Mouse (Mus musculus) regulatory T cell (primary cell): Measurements from ENCODE around the gene Pcsk4.

ENCODE experiments used
- in situ Hi-C: fragments of 300-600 bp; cut with MboI, MseI; formaldehyde crosslinking; loops from one replicate; pipeline ENCODE4 v1.15.1; 2025; ENCODE audit warnings: high pct_unique_total_duplicates

The Pcsk4 gene

DNA sequence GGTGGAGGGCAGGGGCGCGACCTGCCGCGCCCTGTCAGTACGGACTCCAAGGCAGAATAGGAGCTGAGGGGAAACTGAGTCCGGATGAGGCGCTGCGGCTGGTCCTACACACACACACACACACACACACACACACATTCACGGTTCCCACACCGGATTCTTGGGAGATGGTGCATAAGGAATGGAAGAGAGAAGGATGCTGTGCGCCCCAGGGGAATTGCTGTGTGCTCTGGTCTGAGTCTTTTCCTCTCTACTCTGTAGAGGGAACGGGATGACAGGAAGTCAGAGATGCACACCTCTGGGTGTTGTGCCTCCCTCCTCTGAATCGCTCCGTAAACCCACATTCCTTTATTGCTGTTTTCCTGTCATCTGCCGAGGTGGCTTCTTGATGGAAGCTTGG lies 30.0 kb downstream of the Pcsk4 start:
- in situ Hi-C loops, result no loop called here

DNA sequence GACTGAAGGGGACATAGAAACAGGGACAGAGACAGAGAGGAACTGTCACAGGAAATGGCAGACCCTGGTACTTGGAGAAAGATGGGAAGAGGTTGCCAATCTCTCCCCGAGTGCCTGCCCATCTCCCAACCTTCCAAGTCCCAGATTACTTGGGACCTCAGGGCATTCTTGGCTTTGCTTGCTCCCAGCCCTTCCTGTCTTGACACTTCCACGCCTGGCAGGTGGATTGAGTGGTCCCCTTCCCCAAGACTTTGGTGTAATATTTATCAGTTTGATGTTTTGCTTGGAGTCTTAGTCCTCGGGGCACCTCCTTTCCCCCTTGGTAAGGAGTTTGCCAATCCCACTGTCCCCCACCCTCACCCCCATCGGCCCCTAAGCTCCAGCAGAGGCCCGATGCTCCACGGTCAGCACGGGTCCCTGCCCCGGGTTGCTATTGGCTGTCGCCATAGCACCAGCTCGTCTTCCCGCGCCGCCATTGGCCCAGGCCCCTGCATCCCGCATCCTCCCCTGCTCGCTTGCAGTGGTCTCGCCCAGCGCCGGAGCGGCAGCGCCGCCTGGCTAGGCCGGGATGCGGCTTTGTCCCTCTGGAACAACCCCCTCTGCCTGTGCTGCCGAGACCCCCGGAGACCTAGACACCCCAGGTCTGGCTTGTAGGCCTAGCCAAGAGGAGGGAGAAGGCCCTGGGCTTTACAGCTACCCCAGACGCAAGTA lies 30.6 kb downstream of the Pcsk4 start:
- in situ Hi-C loops, result no loop called here

DNA sequence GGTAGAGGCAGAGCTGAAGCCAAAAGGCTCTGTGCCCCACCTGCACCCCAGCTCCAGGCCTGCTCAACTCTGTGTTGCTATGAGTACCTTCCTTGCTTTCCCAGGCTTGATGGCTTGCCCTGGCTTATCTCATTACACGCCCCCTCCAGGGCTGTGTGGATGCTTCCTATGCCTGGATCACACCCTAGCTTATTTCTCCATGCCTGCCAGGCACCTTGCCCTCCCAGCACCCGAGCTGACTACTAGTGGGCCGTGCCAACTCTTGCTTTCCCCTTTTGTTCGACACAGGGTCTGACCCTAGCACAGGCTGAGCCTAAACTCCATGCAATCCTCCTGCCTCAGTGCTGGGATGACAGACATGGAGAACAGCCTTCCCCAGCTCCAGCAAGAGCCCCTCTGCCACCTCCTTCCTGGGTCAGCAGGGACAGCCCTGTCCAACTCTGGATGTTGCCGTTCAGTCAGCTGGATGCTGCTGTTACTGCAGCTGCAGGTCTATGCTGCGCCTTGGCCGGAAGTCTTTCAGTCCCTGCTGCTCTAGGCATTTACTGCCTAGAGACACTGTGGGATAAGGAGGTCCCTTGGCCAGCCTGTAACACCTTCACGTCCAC lies 31.7 kb downstream of the Pcsk4 start:
- in situ Hi-C loops, result no loop called here

DNA sequence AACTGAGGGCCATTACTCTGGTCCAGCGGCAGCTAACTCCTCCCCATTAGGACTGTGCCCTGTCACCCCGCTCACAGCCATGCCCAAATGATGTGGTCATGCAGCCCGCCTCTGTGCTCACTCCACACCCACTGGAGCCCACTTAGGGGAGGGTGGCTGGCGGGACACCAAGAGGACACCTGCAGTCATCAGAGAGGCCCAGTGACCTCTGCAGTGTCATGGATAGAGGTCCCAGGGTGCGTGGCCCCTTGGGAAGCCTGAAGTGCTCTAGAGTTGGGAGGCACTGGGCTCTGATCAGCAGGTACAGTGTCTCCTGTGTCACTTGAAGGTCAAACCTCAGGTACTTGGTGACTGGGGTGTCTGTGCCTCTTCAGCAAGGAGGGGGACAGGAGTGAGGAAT lies 32.5 kb downstream of the Pcsk4 start:
- in situ Hi-C loops, result no loop called here

DNA sequence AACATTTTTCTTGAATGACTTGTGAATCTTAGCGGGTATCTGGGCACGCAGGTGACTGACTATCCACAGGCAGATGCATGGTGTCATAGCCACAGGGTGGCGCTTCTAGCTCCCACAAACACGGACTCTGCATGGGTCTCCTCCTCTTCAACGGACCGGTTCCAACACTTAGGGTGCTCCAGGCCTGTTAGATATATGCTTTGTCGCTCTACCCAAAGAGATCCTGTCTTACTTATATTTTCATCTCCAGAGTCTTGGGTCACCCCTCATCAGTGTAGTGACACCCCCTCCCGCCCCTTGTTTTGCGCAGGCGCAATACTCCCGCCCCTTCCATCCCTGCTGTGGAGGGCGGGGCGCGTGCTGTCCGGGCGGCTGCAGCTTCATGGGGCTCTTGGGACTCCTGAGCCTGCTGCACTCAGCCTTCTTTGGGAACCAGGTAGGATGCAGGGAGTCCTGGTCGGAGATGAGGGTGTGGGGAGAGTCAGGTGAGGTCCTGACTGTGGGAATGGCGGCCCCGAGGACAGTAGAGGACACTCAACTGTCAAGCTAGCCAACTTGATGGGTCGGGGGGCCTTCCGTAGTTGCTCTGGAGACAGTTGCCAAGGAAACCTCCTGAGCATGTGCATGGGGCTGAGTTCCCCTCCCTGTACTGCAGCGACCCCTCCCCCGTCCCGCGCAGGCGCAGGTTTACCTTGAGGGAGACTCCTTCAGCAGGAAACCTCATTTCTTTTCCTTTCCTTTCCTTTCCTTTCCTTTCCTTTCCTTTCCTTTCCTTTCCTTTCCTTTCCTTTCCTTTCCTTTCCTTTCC lies 33.5 kb downstream of the Pcsk4 start, which contains the start of gene Apc2:
Gene Apc2, plus strand, starts transcription at position 360 of the 808 bp plus-strand sequence.
- in situ Hi-C loops, result no loop called here

DNA sequence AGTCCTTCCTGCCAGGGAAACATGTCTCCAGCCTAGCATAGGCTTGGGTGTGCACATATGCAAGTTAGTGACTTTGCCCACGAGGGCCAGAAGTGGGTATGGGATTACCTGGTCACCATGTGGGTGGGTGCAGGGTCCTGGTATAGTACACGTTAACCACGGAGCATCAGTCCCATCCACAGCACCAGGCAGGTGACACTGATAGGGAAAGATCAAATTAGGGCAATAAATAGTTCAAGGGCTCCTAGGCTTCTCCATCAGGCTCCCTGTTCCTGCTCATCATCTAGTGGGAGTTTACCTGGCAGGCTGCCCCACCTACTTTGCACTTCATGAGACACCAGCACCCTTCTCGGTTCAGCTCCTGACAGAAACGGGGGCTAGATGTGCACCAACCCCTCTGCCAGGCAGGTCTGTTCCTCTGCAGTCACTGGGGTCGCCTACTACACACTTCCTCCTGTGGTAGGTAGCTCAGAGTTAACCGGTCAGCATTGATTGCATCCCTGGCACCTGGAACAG lies 34.5 kb downstream of the Pcsk4 start:
- in situ Hi-C loops, result no loop called here

DNA sequence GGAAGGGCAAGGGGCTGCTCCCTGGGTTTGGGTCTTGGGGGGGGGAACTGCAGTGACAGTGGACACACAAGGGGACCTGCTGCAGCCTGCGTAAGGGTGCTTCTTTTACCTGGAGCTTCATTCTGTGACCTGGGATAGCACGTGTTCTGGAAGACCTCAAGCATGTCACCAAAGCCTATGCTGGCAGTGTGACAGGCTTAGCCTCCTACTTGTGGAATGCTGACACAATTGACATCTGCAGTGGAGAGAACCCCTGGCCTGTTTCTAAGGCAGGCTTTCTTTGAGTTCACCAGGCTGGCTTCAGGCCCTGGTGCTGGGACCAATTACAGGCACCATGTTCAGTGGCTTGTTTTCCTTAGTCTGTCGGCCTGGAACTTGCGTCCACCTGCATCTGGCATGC lies 35.0 kb downstream of the Pcsk4 start:
- in situ Hi-C loops, result no loop called here

DNA sequence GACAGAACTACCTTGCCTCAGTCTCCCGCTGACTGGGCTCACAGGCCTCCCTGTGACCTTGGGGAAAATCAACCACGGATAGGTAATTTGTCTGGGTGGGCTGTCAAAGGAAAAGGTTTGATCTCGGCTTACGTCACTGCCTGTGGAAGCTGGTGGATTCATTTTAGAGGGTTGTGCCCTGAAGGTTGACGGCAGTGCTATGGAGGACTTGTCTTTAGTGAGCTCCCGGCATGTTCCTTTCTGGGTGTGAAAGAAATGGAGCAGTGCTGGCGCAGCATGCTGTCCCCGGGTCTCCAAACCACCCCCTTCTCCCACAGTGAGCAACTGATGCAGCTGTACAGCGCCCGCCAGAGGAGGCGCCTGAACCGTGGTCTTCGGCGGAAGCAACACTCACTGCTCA lies 36.0 kb downstream of the Pcsk4 start:
- in situ Hi-C loops, result no loop called here

DNA sequence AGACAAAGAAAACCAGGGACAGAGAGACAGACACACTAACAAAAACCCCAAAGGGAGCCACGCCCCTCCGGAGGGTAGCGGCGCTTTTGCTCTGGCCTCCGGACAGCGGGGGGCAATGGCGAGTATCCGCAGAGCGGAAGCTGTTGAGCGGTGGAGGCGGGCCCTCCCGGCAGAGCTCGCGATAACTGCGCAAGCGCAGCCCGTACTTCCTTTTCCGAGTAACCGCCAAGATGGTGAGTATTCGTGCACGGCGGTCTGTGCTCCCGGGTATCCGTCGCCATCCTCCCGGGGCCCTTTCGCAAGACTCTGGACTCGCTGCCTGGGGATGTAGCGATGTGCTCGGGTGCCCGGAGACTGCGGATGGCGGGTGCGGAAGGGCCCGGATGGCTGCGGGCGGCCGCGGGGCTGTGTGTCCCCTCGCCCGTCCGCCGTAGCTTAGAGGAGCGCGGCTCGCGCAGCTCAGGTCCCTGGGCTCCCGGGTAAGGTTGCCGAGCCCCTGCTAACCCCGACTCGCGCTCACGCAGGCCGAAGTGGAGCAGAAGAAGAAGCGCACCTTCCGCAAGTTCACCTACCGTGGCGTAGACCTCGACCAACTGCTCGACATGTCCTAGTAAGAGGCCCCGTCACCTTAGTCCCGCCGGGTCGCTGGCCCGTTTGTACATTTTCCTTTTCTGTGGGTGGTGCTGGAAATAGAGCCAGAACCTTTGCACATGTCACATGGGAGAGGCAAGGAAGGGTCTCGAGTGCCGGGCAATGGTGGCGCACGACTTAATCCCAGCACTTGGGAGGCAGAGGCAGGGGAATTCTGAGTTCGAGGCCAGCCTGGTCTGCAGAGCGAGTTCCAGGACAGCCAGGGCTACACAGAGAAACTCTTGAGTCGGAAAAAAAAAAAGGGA lies 36.8 kb downstream of the Pcsk4 start, which contains the start of gene Rps15:
Gene Rps15, plus strand, starts transcription at position 203 of the 896 bp plus-strand sequence.
- in situ Hi-C loops, result no loop called here

DNA sequence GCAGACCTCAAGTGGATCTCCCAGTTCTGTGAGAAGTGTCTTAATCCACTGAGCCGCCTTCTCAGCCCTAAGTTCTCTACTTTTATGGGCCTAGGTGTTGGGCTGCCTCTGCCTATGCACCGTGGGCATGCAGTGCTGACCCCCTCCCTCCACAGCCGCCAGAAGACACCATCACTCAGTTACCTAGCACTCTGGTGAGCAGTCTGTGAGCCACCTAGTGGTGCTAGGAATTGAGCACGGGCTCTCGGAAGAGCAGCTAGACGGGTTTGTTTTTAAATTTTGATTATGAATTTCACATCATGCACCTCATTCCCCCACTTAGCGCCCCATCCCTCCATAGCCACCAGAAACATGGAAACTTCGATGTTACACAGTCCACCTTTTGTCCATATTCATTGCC lies 40.6 kb downstream of the Pcsk4 start:
- in situ Hi-C loops, result no loop called here

DNA sequence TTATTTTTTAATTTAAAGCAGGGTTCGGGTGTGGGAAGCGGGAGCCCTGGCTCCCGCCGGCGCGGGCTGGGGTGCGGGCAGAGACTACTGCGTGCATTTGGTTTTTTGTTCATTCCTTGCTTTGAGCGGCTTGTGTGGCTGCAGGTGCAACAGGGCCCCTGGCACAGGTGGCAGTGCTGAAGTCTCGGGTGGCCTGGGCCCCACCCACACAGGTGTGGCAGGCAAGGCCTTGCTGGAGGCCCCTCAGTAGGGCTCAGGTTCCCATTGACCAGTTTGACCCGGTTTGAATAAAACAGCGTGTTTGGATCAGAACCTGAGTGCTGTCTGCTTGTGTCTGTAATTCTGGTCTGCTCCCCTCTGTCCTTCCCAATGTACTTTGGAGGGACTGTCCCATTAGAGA lies 41.2 kb downstream of the Pcsk4 start:
- in situ Hi-C loops, result no loop called here

DNA sequence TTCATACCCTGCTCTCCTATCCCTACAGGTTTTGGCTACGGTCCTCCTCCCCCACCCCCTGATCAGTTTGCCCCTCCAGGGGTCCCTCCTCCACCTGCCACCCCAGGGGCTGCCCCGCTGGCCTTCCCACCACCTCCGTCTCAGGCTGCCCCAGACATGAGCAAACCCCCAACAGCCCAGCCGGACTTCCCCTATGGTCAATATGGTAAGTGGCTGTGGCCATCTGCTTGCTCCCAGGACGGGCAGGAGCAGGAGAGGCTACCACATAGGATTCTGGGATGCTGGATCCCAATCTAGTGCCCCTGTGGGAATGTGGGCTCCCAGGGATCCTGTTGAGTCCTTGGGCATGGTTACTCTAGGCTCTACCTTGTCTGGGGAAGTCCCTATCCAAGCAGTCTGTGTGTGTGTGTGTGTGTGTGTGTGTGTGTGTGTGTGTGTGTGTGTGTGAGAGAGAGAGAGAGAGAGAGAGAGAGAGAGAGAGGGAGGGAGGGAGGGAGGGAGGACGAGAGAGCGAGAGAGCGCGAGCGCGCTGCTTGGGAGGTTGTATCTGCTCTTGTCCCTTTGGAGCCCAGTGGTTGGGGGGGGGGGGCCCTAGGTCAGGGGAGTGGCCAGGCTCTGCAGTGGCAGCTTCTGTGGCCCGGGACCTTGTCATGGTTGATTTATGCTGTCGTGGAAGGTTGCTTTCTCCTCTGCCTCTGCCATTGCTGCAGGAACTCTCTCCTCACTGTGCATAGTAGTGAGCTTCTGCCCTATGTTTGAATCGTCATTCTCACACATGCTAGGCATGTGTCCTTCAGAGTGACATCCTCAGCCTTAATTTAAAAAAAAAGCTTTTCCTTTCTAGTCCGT lies 43.9 kb downstream of the Pcsk4 start:
- in situ Hi-C loops, result no loop called here

DNA sequence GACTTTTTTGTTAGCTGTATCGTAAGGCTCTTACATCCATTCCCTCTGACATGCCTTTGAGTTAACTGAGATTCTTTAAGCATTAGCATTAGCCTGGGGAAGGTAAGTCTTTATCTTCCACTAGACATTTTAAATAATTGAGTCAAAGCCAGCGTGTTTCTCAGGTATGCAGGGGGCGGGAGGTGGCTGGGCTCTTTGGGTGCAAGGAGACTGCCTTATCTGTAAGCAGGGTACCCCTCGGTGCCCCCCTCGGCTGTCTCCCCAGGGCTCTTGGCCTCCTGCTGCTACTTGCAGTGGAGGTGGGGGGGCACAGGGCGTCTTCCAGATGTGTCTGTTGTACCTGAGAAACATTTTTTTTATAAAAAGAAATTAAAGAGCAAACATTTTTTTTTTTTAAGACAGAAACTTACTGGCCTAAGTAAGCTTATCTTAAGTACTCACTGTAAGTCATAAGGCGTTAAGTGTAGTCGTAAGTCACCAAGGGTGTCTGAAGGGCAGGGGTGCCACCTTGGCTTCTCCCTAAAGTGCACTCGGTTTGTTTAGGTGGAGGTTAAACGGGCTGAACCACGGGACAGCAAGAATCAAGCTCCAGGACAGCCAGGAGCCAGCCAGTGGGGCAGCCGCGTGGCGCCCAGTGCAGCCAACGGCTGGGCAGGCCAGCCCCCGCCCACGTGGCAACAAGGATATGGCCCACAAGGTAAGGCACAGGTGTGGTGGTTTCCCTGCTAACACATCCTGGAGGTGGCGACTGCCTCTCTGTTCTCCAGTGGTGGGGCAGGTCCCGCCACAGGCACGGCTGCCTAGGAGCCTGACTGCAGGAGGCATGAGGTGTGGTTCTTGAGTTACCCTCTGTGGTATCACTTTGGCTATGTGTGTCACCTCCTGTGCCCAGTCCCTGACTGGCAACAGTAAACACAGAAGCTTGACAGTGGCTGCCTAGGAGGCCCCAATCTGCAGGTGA lies 46.5 kb downstream of the Pcsk4 start:
- in situ Hi-C loops, result no loop called here

DNA sequence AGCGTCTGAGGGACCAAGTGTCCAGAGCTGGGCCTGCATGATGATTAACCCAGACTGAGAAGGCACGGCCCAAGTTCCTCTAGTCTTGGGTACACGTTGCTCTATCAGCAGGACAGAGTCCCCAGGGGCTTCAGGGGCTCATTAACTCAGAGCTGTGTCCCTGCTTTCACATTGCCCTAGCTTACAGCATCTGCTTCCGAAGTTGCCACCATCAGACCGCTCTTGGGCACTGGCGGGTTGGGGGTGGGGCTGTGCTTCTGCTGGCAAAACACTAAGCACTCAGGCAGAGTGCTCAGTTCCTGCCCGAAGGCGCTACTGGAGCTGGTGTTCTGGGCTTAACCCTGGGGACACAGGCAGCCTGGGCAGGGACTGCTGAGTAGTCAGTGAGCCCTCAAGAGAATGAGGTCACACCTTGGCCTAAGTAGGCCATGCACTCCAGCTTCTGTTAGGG lies 47.4 kb downstream of the Pcsk4 start:
- in situ Hi-C loops, result no loop called here

DNA sequence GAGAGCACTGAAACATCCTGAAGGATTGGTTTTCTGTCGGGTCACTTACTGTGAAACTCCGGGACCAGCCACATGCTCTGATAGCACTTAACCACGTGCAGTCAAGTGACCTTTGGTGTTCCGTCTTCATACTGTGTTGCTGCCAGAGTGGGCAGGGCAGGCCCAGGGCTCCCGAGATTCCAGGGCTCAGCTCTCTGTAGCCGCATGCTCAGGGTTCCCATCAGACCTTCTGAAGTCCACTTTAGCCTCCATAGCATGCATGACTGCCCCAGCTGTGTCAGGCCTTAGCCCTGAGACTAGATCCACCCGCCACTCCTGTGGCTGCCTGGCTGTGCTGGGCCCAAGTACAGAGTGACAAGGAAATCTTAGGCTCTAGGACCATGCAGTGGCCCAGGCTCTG lies 48.0 kb downstream of the Pcsk4 start:
- in situ Hi-C loops, result no loop called here

DNA sequence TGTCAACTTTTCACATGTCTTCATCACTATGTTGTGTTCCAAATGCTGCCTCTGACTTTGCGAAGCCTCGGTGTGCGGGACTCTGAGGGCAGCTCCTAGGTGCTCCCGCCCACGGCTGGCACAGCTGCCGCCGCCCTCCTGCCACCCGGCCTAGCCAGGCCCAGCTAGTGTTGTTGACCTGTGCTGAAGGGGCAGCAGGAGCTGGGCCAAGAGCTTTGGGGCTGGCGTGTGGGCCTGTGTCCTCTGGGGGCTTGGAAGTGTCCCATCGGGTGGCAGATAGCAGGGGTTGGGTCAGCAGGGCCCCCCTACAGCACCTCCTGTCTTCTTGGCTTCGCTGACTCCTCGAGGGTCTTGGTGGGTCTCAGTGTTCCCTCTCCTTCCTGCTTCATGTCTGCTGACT lies 50.0 kb downstream of the Pcsk4 start:
- in situ Hi-C loops, result no loop called here

DNA sequence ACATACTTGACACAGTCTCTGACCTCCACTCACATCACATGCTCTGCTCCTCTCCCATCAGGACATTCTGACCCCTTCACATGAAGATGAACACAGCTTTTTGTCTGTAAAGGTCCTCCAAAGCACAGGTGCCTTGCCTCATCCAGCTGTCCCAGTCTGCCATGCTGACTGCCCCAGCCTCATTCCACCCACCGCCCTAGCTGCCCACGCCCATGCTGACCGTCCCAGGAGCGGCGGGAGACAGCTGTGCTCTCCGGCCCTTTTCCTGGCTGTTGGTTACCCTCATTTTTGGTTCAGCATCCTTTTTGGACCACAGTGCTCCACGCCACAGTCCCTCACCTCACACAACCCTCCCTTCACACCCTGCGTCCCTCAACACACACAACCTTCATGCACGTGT lies 50.9 kb downstream of the Pcsk4 start:
- in situ Hi-C loops, result no loop called here

DNA sequence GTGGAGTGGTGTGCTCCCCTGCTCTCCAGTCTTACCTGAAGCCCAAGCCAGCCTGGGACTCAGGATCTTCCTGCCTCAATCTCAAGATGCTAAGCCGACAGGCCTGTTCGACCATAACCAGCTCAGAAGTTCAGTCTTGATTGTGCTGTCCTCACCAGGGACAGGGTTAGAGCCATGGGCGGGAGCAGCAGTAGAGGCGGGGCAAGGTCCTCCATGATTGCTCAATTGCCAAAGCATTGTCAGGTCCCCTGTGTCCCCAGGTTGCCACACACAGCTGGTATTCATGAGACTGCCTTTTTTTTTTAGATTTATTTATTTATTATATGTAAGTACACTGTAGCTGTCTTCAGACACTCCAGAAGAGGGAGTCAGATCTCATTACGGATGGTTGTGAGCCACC lies 53.1 kb downstream of the Pcsk4 start:
- in situ Hi-C loops, result no loop called here

DNA sequence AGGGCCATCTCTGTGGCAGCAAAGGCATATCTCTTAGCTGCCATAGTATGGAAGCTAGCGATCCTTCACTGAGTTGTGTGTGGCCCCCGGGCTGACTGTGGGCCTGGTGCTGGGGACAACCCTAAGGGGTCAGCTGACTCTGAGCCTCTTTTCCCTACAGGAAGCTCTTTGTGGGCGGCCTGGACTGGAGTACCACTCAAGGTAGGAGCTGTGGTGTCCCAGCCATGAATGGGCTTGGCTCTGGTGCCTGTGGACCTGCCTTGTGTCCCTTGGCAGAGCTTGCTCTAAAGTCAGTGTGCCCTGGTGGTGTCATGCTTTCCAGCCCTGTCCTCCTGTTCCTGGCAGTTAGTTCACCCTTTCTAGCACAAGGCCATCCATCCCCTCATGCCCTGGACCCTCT lies 55.5 kb downstream of the Pcsk4 start:
- in situ Hi-C loops, result no loop called here
